Mouse (Mus musculus): ENCODE results near the gene Natd1.
"Not testable (repeated sequence)": the region's sequence is repeated elsewhere in the genome, so short reads cannot be mapped to it uniquely, and the experiment has no call there.

The Natd1 gene

DNA sequence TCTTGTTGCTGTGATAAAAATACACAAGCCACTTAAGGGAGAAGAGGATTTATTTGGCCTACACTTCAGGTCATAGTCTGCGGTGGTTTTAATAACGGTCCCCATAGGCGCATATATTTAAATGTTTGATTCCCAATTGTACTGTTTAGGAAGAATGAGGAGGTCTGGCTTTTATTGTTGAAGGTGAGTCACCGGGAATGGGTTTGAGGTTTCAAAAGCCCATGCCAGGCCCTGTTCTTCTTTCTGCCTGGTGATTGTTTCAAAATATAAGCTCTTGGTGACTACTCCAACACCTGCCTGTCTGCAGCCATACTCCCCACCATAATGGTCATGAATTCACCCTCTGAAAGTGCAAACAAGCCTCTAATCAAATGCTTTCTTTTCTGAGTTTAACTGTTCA, 34.0 kb downstream of the Natd1 start:
- no peak for DNase-seq

DNA sequence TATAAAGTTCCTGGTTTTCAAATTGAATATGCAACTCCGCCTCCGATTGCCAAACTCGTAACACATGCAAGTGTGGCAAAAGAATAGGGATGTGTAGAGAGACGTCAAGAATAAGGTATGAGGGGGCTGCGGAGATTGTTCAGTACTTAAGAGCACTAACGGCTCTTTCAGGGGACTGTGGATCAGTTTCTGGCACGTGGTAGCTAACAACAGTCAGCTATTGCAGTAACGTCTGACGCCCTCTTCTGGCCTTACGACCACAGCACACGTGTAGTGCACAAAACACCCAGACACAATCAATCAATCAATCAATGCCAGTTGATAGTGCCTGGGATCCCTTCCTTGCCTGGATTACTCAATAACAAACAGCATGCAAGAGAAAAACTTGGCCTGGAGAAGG, 35.1 kb downstream of the Natd1 start:
- DNase-seq: peak; percentile 67

DNA sequence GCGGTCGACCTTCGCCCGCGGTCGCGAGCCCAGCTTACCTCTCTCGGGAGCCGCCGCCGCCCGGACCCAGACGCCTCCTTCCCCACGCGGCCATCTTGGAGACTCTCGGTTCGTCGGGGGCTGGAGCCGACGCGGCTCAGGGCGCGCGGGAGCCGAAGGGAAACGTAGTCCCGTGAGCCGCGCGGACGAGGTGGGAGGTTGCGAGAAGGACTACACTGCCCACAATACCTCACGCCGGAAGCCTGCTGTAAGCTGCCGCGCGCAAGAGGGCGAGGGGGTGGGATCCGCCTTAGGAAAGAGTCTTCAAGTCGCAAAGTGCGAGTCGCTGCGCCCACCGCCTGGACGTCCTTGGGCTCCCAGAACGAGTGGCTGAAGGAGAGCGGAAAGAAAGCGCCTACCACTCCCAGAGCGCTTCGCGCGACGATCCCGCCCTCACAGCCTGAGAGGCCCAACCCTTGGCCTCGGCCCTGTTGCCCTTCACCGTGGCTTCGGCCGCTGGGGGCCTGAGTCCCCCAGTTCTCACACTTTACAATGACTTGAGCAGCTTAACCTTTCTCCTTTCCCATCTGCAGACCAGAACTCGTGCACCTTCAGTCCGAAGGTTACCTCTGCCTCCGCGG, 35.8 kb downstream of the Natd1 start, which contains the start of gene Tmem11:
Gene Tmem11 (minus strand): TSS at position 598 of the 620 bp plus-strand sequence.
- peak; percentile 94 for DNase-seq

DNA sequence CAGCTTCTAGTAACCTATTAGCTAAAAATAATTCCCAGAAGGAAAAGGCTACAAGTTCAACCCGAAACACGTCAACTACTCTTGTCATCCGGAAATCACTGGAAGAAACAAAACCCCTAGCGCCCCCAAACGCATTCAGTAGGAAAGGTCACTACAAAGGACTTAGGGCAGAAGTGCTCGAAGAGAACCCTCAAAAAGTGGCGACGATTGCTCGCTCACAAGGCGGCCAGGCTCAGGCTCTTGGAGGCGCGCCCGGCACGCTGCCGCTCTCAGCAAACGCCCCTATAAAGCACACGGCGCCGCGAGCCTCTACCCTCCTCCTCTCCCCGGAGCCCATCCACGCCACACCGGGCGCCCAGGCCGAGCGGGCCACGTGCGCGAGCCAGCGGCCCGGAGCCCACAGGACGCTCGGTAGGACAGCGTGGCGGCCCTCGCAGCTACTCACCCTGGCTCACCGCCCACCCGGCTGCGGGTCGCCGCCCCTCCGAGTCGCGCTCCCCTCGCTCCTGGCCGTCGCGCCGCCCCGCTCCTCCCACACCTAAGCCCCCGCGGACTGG, 36.4 kb downstream of the Natd1 start:
- DNase-seq: peak; percentile 64

DNA sequence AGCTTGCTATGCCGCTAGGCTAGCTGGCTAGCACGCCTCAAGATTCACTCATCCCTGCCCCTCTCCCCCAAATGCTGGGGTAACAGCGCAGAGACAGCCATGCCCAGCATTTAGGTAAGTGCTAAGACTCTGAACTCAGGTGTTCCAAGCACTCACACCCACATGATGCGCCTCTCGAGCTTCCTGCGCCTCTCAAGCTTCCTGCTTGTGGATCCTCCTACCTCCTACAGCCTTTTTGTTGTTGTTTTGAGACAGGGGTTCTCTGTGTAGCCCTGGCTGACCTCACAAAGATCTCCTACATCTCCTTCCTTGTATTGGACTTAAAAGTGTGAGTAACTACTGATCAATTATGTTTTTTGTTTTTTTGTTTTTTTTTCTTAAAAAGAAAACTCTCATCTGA, 41.4 kb downstream of the Natd1 start:
- DNase-seq: no peak

DNA sequence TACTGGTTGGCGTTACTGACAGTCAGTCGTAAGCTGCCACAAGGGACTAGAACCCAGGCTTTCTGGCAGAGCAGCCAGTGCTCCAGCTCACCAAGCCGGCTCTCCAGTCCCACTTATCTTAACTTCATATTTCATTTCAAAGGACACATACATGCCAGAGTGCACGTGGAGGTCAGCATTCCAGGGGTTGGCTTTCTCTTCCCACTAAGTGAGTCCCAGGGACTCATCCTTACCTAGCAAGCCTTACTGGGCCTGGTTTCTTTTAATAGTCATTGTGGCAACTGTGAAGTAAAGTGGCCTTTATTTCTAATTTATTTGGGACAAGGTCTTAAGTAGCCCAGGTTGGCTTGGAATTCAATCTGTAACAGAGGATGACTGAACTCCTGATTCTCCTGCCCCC, 43.1 kb downstream of the Natd1 start:
- DNase-seq: no peak

DNA sequence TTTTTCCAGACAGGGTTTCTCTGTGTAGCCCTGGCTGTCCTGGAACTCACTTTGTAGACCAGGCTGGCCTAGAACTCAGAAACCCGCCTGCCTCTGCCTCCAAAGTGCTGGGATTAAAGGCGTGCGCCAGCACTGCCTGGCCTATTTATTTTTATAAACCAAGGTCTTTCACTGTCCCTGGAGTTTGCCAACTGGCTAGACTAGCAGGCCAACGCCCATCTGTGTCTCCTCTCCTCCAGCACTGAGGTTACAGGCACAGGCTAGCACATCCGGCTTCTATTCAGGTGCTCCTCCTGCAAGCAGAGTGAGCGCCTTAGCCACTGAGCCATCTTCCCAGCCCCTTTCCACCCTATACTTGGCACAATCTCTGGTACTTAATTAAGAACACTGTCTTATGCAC, 45.1 kb downstream of the Natd1 start:
- not testable (repeated sequence) for DNase-seq

DNA sequence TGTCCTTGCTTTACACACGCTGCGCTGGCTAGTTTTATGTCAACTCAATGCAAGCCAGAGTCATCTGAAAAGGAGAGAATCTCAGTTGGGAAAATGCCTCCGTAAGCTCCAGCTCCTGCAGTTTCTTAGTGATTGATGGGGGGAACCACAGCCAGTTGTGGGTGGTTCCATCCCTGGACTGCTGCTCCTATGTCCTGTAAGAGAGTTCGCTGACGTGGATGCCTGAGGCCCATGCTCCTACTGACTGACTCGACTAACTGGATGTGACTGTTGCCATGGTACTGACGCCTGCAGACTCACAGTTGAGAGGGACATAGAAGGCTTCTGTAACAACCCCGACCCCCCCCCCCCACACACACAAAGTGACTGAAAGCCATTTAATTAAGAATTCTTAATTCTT, 46.6 kb downstream of the Natd1 start:
- DNase-seq: no peak

DNA sequence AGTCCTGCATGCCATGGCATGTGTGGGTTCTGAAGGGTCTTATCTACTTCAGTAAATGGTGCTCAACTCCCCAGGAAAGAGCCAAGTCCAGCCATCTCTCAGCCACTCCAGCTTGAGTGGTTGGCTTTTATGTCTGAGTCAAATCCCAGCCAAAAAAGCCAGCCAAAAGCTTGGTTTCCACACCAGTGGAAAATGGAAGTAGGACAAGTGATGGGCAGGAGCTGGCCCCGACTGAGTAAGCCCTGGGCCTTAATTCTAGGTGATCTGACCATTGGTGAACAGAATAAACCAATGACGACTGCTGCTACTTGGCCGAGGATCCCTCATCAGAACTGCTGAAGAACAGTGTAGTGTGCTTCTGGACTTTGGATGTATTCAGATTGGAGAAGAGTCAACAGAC, 47.1 kb downstream of the Natd1 start:
- DNase-seq: no peak

DNA sequence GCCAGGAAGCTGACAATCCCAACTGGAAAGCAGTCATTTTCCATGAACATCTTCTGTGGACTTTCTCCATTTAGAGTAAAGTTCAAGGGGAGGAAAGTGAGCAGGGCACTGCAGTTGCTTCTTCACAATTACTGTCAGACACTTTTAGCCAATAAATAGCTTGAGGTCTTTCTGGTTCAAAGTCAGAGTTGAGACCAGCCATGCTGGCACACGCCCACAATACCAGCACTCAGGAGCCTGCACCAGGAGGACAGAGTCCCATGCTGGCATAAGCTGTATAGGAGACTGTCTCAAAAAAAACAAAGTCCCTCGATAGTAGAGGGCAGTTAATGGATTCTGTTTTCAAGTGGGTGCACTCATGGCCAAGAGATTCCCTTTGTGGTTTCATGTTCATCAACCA, 48.5 kb downstream of the Natd1 start:
- no peak for DNase-seq

DNA sequence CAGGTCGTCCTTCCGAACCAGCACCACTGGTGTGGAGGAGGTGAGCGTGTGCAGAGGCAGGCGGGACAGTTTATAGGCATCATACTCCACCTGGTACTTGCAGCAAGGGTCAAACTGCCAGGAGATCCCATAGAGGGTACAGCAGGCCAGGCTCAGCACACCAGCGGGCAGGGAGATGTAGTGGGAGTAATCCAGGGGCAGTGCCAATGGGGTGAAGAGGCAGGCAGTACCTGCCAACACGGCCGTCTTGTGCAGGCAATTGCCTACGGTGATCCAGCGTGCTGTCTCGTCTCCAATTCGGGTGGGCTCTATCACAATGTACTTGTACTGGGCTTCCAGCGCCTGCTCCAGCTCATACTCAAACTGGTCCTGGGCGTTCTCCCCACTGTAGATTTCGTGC, 49.6 kb downstream of the Natd1 start:
- DNase-seq: no peak

DNA sequence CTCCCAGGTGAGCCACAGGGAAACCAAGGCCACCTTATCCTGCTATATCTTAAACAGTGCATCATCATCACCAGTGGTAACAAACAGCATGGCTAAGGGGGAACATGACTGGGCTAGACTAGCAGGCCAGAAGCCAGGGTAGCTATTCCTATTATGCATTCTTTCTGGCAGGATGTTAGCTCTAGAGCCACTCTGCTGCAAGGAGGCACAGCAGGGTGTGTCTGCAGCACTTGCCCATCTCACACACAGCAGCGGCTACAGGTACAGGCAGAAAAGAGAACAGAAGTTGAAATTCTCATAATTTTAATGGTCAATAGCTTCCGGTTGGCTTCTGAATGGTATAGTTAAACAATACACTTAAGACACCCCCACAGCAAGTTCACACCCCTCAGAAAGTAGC, 50.4 kb downstream of the Natd1 start:
- no peak for DNase-seq

DNA sequence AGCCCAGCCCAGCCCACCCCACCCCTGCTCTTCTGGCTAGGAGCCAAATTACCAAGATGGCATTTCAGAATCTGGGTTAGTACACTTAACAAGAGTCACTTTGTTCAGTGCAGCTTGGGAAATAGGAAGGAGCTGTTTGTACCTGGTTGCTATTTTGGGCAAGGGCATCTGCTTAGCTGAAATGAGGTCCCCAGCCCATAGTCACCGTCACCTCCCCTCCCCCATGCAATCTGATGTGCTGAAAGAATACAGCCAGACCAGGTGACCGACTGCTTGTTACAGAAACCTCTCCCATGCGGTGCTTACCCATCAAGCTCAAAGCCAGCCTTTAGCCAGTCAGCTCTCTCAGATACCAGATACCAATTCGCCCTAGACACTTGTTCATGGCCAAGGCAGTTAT, 51.4 kb downstream of the Natd1 start:
- no peak for DNase-seq

DNA sequence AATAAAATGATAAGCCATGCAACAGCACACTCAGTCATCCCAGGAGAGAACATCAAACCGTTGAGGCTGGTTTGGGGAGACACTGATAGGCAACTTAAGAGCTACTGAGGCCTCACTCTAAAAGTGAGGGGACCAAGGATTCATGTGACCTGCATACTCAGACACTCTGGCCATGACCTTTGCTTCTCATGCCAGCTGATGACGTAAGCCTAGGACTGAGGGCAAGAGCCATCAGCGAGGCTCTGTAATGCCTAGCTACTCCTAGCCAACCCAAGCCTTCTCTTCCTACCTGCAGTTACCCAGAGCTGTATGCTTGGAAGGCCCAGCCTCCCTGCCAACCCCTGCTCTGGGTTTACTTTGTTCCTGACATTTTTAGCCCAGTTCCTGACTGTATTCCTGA, 52.6 kb downstream of the Natd1 start:
- no peak for DNase-seq

DNA sequence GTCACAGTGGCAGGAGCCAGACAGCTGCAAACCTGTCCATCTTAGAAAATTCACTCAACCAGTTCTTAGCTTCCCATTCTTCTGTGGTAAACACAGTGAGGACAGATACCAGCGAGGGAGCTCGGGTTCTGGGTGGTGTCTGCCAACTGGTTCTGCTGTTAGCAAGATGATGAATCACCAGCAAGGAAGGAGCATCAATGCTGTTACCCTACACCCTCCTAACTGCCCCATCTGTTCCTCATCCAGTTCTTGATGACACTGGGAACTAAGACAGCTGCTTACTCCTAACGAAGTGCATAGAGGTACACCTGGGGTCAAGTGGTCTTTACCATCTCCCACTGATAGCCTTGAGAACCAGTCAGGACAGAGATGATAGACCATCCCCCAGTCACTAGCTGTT, 58.0 kb downstream of the Natd1 start:
- DNase-seq: no peak

Data from liver (tissue).